Mouse (Mus musculus): ENCODE results near the gene Coasy.

Coasy gene

GRCm38 (mm10) chr11:101082208-101083082 is at the start of gene Coasy:
TSS of gene Coasy (plus strand) at chr11:101082565.
- peak; percentile 92 for DNase-seq

GRCm38 (mm10) chr11:101033856-101034500 is 48.4 kb upstream of the Coasy start:
- DNase-seq, result no peak

- no peak for DNase-seq
Observed at GRCm38 (mm10) chr11:101034614-101035327, 47.6 kb upstream of the Coasy start.

- DNase-seq, result no peak
Observed at GRCm38 (mm10) chr11:101035328-101035695, 47.1 kb upstream of the Coasy start.

GRCm38 (mm10) chr11:101037795-101038194 is 44.6 kb upstream of the Coasy start:
- DNase-seq, result no peak

- DNase-seq, result no peak
Observed at GRCm38 (mm10) chr11:101045826-101046225, 36.5 kb upstream of the Coasy start.

- no peak for DNase-seq
Observed at GRCm38 (mm10) chr11:101046440-101046839, 35.9 kb upstream of the Coasy start.

GRCm38 (mm10) chr11:101047502-101047901 is 34.9 kb upstream of the Coasy start:
- DNase-seq, result no peak

- DNase-seq, result no peak
Observed at GRCm38 (mm10) chr11:101050359-101050758, 32.0 kb upstream of the Coasy start.

- DNase-seq, result no peak
Observed at GRCm38 (mm10) chr11:101051051-101051493, 31.3 kb upstream of the Coasy start.

GRCm38 (mm10) chr11:101051617-101052016 is 30.7 kb upstream of the Coasy start:
- no peak for DNase-seq

- no peak for DNase-seq
Observed at GRCm38 (mm10) chr11:101052751-101053473, 29.5 kb upstream of the Coasy start.

- DNase-seq, result no peak
Observed at GRCm38 (mm10) chr11:101053974-101054373, 28.4 kb upstream of the Coasy start.

GRCm38 (mm10) chr11:101055418-101055817 is 26.9 kb upstream of the Coasy start:
- no peak for DNase-seq

GRCm38 (mm10) chr11:101056885-101057284 is 25.5 kb upstream of the Coasy start:
- peak; percentile 47 for DNase-seq

GRCm38 (mm10) chr11:101057860-101058259 is 24.5 kb upstream of the Coasy start:
- peak; percentile 85 for DNase-seq

- DNase-seq, result peak; percentile 42
Observed at GRCm38 (mm10) chr11:101058726-101059125, 23.6 kb upstream of the Coasy start.

GRCm38 (mm10) chr11:101059473-101059872 is 22.9 kb upstream of the Coasy start:
- no peak for DNase-seq

GRCm38 (mm10) chr11:101060126-101060525 is 22.2 kb upstream of the Coasy start:
- DNase-seq, result peak; percentile 80

GRCm38 (mm10) chr11:101061049-101061448 is 21.3 kb upstream of the Coasy start:
- no peak for DNase-seq

GRCm38 (mm10) chr11:101062165-101062884 is 20.0 kb upstream of the Coasy start:
- DNase-seq, result peak; percentile 54

Measured in kidney, postnatal 14 days (tissue).